Mouse (Mus musculus) C2C12 (cell line): ENCODE results near the gene Cttnbp2nl.
A peak's percentile ranks its signal among the peaks of the same experiment; 100 is the strongest.

ENCODE experiments used
- CEBPB ChIP-seq: IDR thresholded peaks from one replicate; pipeline ENCODE4 v1.6.1; 2011; ENCODE audit warnings: low read depth, mild to moderate bottlenecking, control low read depth, moderate library complexity
- CTCF ChIP-seq: IDR thresholded peaks from one replicate; pipeline ENCODE4 v1.5.1; 2011; ENCODE audit not compliant: control insufficient read depth, insufficient read depth, insufficient read length
- MAX ChIP-seq: IDR thresholded peaks from one replicate; pipeline ENCODE4 v1.6.1; 2011; ENCODE audit warnings: mild to moderate bottlenecking, control low read depth
- MYOD1 ChIP-seq: IDR thresholded peaks from one replicate; pipeline ENCODE4 v1.6.1; 2011; ENCODE audit warnings: low read depth; ENCODE audit not compliant: control insufficient read depth, insufficient read length
- MYOG ChIP-seq: IDR thresholded peaks from one replicate; pipeline ENCODE4 v1.6.1; 2011; ENCODE audit not compliant: control insufficient read depth, insufficient read length; ENCODE audit errors: extremely low read depth
- USF1 ChIP-seq: IDR thresholded peaks from one replicate; pipeline ENCODE4 v1.6.1; 2011; ENCODE audit warnings: low read depth, mild to moderate bottlenecking, control low read depth, moderate library complexity

DNA sequence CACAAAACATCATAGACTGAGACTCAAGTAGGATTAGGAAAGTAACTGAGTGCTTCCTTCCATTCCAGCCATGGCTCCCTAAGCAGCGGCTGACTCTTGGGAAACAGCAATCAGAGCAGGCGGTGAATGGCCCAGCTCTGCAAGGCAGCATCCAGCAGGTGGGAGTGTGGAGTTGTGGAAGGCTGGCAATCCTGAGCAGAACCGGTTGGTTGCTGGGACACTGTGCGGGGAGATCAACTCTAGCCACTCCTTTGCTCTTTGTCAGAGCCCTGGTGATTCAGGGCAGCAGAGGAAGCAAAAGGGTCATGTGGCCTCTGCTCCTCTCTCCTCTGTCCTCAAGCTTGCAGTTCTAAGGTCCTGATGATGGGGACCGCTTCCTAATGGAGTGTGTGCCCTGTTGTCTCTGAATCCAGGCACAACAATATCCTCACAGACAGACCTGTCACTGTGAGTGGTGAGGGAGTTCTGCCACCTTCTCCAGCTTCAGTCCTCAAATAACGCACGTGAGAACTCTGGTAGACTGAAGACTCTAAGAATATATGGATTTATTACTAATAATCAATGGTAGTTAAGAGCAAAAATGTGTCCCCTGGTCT is 25.4 kb upstream of the Cttnbp2nl start:
- TF ChIP-seq CTCF (peak; percentile 88), USF1 (no peak), MYOG (no peak), MAX (no peak), CEBPB (no peak), MYOD1 (no peak)
